Comparison of ENCODE assay signal across 8 mouse cellular contexts in the genomic region with DNA sequence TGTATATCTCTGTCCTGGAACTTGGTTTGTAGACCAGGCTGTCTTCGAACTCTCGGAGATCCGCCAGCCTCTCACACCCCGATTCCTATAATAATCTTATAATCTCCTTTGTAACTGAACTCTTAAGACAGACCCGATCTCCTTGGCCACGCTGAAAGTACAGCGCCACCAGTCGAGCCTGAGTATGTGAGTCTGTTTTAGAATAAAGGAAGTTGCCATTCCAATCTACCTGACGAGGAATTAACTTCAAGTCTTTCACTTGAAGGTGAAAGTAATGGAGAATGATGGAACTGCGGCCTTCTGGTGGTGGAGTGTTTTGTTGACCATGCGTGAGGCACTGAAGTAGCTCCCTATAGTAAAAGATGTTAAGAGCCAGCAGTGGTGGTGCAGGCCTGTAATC. TPM values are rescaled to one million over a fixed set of nuclear protein-coding genes. Genes with fewer than 3 reads are reported as not detected.
DNase-seq lines count a peak whose midpoint lies in the region; ATAC-seq lines count a peak whose summit lies in the region.

No protein-coding gene starts in this region.

- peaks cover 30% of the 10 kb centered on the region for H3K36me3 ChIP-seq in heart, embryonic 10.5 days
- peaks cover 27% of the 10 kb centered on the region for H3K36me3 ChIP-seq in heart, embryonic 15.5 days
- H3K36me3 ChIP-seq in neural tube, embryonic 15.5 days: peaks cover 28% of the 10 kb centered on the region

- 37% methylated on average over 11 of the region's 11 CpGs for WGBS in heart, embryonic 10.5 days
- 35% methylated on average over 11 of the region's 11 CpGs for WGBS in heart, embryonic 15.5 days
- WGBS in neural tube, embryonic 15.5 days: 30% methylated on average over 11 of the region's 11 CpGs

- H3K27ac ChIP-seq in heart, embryonic 10.5 days: peak overlapping the region; percentile 92; the same call in 1 of the 2 replicates
- peak overlapping the region; percentile 80 for H3K27ac ChIP-seq in heart, embryonic 15.5 days
- H3K27ac ChIP-seq in neural tube, embryonic 15.5 days (replicated peaks): peak overlapping the region; percentile 87; the same call in 1 of the 2 replicates

- peak overlapping the region; percentile 90 for H3K4me2 ChIP-seq in heart, embryonic 15.5 days
- H3K4me2 ChIP-seq in neural tube, embryonic 15.5 days: peak overlapping the region; percentile 90

- peaks cover 3% of the 10 kb centered on the region; the same call in 1 of the 2 replicates for H3K9me3 ChIP-seq in heart, embryonic 10.5 days
- no peaks in the 10 kb centered on the region for H3K9me3 ChIP-seq in heart, embryonic 15.5 days (replicated peaks)
- no peaks in the 10 kb centered on the region for H3K9me3 ChIP-seq in neural tube, embryonic 15.5 days (replicated peaks)

- intact Hi-C loops in heart, postnatal 14 days (cut with DNase I): no loop called here

- H3K9ac ChIP-seq in heart, embryonic 15.5 days: peak overlapping the region; percentile 79
- peak overlapping the region; percentile 93 for H3K9ac ChIP-seq in neural tube, embryonic 15.5 days (replicated peaks)

- peaks cover 12% of the 10 kb centered on the region for H3K4me1 ChIP-seq in heart, embryonic 10.5 days
- H3K4me1 ChIP-seq in heart, embryonic 15.5 days (replicated peaks): peaks cover 12% of the 10 kb centered on the region
- H3K4me1 ChIP-seq in neural tube, embryonic 15.5 days: peaks cover 16% of the 10 kb centered on the region

- H3K4me3 ChIP-seq in heart, embryonic 10.5 days: peak overlapping the region; percentile 97
- peak overlapping the region; percentile 69 for H3K4me3 ChIP-seq in heart, embryonic 15.5 days
- H3K4me3 ChIP-seq in neural tube, embryonic 15.5 days (replicated peaks): peak overlapping the region; percentile 92

- no peak for ATAC-seq in heart, embryonic 15.5 days (replicated peaks; ENCODE audit: insufficient number of reproducible peaks, insufficient read depth, low FRiP score, low read depth)
- ATAC-seq in neural tube, embryonic 15.5 days (ENCODE audit: low FRiP score): no peak

- DNase-seq in heart, embryonic 10.5 days (ENCODE audit: low spot score): no peak
- DNase-seq in heart, postnatal 14 days: no peak
- DNase-seq in R1 (ENCODE audit: low read depth, low spot score): peak; percentile 18
- DNase-seq in kidney, postnatal 4 days: peak; percentile 43 to 58
- no peak for DNase-seq in right cerebral cortex, postnatal 14 days
- no peak for DNase-seq in urinary bladder, postnatal 4 days (ENCODE audit: low spot score in 2 of 2)

- no peaks in the 10 kb centered on the region for H3K27me3 ChIP-seq in heart, embryonic 10.5 days (ENCODE audit: insufficient read depth, poor library complexity, severe bottlenecking)
- H3K27me3 ChIP-seq in heart, embryonic 15.5 days: no peaks in the 10 kb centered on the region
- no peaks in the 10 kb centered on the region for H3K27me3 ChIP-seq in neural tube, embryonic 15.5 days (replicated peaks)

RNA-seq across cellular contexts. Expression of gene Prkrip1, which starts 0.8 kb away (rescaled TPM):
- 49.2 and 56.1 TPM in 2 replicates for polyA plus RNA-seq in heart, embryonic 10.5 days (2016; fragmentation: Nextera tagmentation; extraction: Ambion mirVana)
- total RNA-seq in heart, postnatal 14 days (2021): 10 to 100 TPM; 20.3 to 21.7 TPM
- 33.6 and 34.6 TPM in 2 replicates for polyA plus RNA-seq in heart, embryonic 15.5 days (2015; fragmentation: Nextera tagmentation; extraction: Ambion mirVana)
- 62.1 and 63.9 TPM in 2 replicates for polyA plus RNA-seq in neural tube, embryonic 15.5 days (2015; fragmentation: Nextera tagmentation; extraction: Ambion mirVana)

RNA-seq across cellular contexts. Expression of gene Orai2, which starts 29.0 kb away (rescaled TPM):
- polyA plus RNA-seq in heart, embryonic 10.5 days (2016; fragmentation: Nextera tagmentation; extraction: Ambion mirVana): 2.2 and 3.3 TPM in 2 replicates
- 1 to 10 TPM; 2.3 to 3.4 TPM for total RNA-seq in heart, postnatal 14 days (2021)
- polyA plus RNA-seq in heart, embryonic 15.5 days (2015; fragmentation: Nextera tagmentation; extraction: Ambion mirVana): 1.9 and 4.5 TPM in 2 replicates
- 40.0 and 45.6 TPM in 2 replicates for polyA plus RNA-seq in neural tube, embryonic 15.5 days (2015; fragmentation: Nextera tagmentation; extraction: Ambion mirVana)

RNA-seq across cellular contexts. Expression of gene Sh2b2, which starts 46.8 kb away (rescaled TPM):
- polyA plus RNA-seq in heart, embryonic 10.5 days (2016; fragmentation: Nextera tagmentation; extraction: Ambion mirVana): 1.7 and 4.9 TPM in 2 replicates
- total RNA-seq in heart, postnatal 14 days (2021): 1 to 10 TPM; 1.6 TPM
- polyA plus RNA-seq in heart, embryonic 15.5 days (2015; fragmentation: Nextera tagmentation; extraction: Ambion mirVana): 1.1 and 2.3 TPM in 2 replicates
- 23.4 and 24.1 TPM in 2 replicates for polyA plus RNA-seq in neural tube, embryonic 15.5 days (2015; fragmentation: Nextera tagmentation; extraction: Ambion mirVana)

Comparison
In these comparisons a context has a peak if more than half of its experiments do, and no peak if none do; other contexts are left out.
1. DNase-seq: peak in R1 (single experiment) and kidney, postnatal 4 days (2 of 2); none in heart, embryonic 10.5 days (single experiment), heart, postnatal 14 days (0 of 2), right cerebral cortex, postnatal 14 days (single experiment) and urinary bladder, postnatal 4 days (0 of 2).
2. Peak in every context shown above with its lines, with median percentiles within 50 percentile points of each other: H3K27ac ChIP-seq and H3K4me3 ChIP-seq.